Mouse (Mus musculus) C2C12 (cell line): ENCODE data around the gene 1600014C23Rik.

Experiments used
- CTCF ChIP-seq: IDR thresholded peaks from one replicate; pipeline ENCODE4 v1.5.1; 2011; ENCODE audit not compliant: control insufficient read depth, insufficient read depth, insufficient read length
- FOSL1 ChIP-seq: IDR thresholded peaks from one replicate; pipeline ENCODE4 v1.8.0; 2011; ENCODE audit warnings: mild to moderate bottlenecking, low read length; ENCODE audit not compliant: poor library complexity, insufficient read depth, severe bottlenecking
- MAX ChIP-seq: IDR thresholded peaks from one replicate; pipeline ENCODE4 v1.6.1; 2011; ENCODE audit warnings: mild to moderate bottlenecking, control low read depth

- TF ChIP-seq CTCF, result no peak
- no peak for TF ChIP-seq FOSL1
- TF ChIP-seq MAX, result no peak
Observed at GRCm38 (mm10) chr17:45729387-45729786, 4.3 kb downstream of the 1600014C23Rik start.
